In genomic region chr11:80555416-80555815, GRCm38 (mm10) we compare ENCODE assay signal across 32 mouse cellular contexts.
A peak's percentile ranks its signal among the peaks of the same experiment; 100 is the strongest.
DNase-seq lines count a peak whose midpoint lies in the region; ATAC-seq and TF ChIP-seq lines count a peak whose summit lies in the region.
"Had no signal": no experiment of that assay in that cellular context is flagged by ENCODE, and none has a peak within 500 bp of the region (broad histone marks: within the 10 kb centered on the region; RNA-seq: fewer than 3 reads in every experiment).

No protein-coding gene starts in this region.

- no peak overlapping the region for H3K27ac ChIP-seq in lung, postnatal 0 days (ENCODE audit: low read length)
- H3K27ac ChIP-seq: embryonic facial prominence, embryonic 12.5 days; heart, adult 2 months; heart, embryonic 13.5 days; hindbrain, embryonic 14.5 days; limb, embryonic 12.5 days; liver, embryonic 15.5 days had no signal

- no peaks in the 10 kb centered on the region for H3K4me1 ChIP-seq in lung, postnatal 0 days (ENCODE audit: insufficient read depth, low read depth, low read length)
- H3K4me1 ChIP-seq: heart, embryonic 13.5 days; liver, embryonic 15.5 days had no signal

- H3K9me3 ChIP-seq in lung, postnatal 0 days (ENCODE audit: low read length) = no peaks in the 10 kb centered on the region
- H3K9me3 ChIP-seq: embryonic facial prominence, embryonic 12.5 days; heart, embryonic 13.5 days; limb, embryonic 12.5 days; liver, embryonic 15.5 days had no signal

- no peaks in the 10 kb centered on the region for H3K36me3 ChIP-seq in lung, postnatal 0 days (ENCODE audit: insufficient read depth, low read length)
- H3K36me3 ChIP-seq: embryonic facial prominence, embryonic 12.5 days; heart, embryonic 13.5 days; limb, embryonic 12.5 days; liver, embryonic 15.5 days had no signal

- no peak for TF ChIP-seq CTCF in lung, postnatal 0 days (IDR thresholded peaks at IDR 0.05)

- 97% methylated on average over 5 of the region's 5 CpGs for WGBS in lung, postnatal 0 days

- no peak for TF ChIP-seq EP300 in lung, postnatal 0 days (IDR thresholded peaks at IDR 0.05)

- no peaks in the 10 kb centered on the region for H3K27me3 ChIP-seq in lung, postnatal 0 days (replicated peaks; ENCODE audit: insufficient read depth, low read length)
- H3K27me3 ChIP-seq: CH12.LX; embryonic facial prominence, embryonic 12.5 days; heart, embryonic 13.5 days; limb, embryonic 12.5 days; liver, embryonic 15.5 days; Patski had no signal

- peak; percentile 94 for ATAC-seq in frontal cortex, adult (ENCODE audit: low TSS enrichment)
- no peak for ATAC-seq in lung, postnatal 0 days
- ATAC-seq: forebrain, embryonic 14.5 days; intestine, postnatal 0 days; midbrain, embryonic 16.5 days; Patski had no signal

- intact Hi-C loops in left cerebral cortex, postnatal 25 days (cut with DNase I) = no loop called here

- H3K4me2 ChIP-seq in lung, postnatal 0 days (replicated peaks; ENCODE audit: low read depth, low read length) = no peak overlapping the region
- H3K4me2 ChIP-seq: embryonic facial prominence, embryonic 12.5 days; heart, embryonic 13.5 days; hindbrain, embryonic 14.5 days; limb, embryonic 12.5 days; liver, embryonic 15.5 days; lung, embryonic 14.5 days; midbrain, embryonic 11.5 days had no signal

- H3K9ac ChIP-seq in lung, postnatal 0 days (replicated peaks; ENCODE audit: low read depth) = no peak overlapping the region
- H3K9ac ChIP-seq: embryonic facial prominence, embryonic 12.5 days; heart, embryonic 13.5 days; hindbrain, embryonic 14.5 days; limb, embryonic 12.5 days; liver, embryonic 15.5 days; lung, embryonic 14.5 days had no signal

- DNase-seq in frontal cortex, postnatal 25 days (ENCODE audit: low spot score in 2 of 2) = no peak
- peak; percentile 43 to 55 for DNase-seq in left cerebral cortex, adult 18-20 months (ENCODE audit: low spot score in 2 of 2)
- DNase-seq in left cerebral cortex, adult 11 months (ENCODE audit: low spot score) = no peak
- peak; percentile 31 to 89 for DNase-seq in left cerebral cortex, postnatal 25 days (ENCODE audit: low spot score in 2 of 2)
- DNase-seq in right cerebral cortex, postnatal 25 days = peak; percentile 52
- no peak for DNase-seq in spleen, postnatal 14 days (ENCODE audit: low spot score in 2 of 2)
- DNase-seq in lung, postnatal 0 days (ENCODE audit: low spot score) = no peak
- DNase-seq: adrenal gland, postnatal 14 days; cerebellum, adult 11-12 months; cerebellum, adult 9-11 months; embryo, embryonic 11 days; gastrocnemius, postnatal 25 days; heart, adult 2 months; heart, postnatal 10 days; kidney, postnatal 14 days; layer of hippocampus, postnatal 36 days; lung, embryonic 14.5 days; lung, postnatal 36 days; thymus, adult 2 months; thymus, postnatal 36 days had no signal

- H3K4me3 ChIP-seq in lung, postnatal 0 days (ENCODE audit: low read depth, low read length) = no peak overlapping the region
- H3K4me3 ChIP-seq: embryonic facial prominence, embryonic 12.5 days; heart, adult 2 months; heart, embryonic 13.5 days; limb, embryonic 12.5 days; liver, embryonic 15.5 days had no signal

Comparison
In these comparisons a context has a peak if more than half of its experiments do, and no peak if none do; other contexts are left out.
1. DNase-seq: peak in left cerebral cortex, adult 18-20 months (2 of 2), left cerebral cortex, postnatal 25 days (2 of 2) and right cerebral cortex, postnatal 25 days (single experiment); none in frontal cortex, postnatal 25 days (0 of 2), left cerebral cortex, adult 11 months (single experiment), spleen, postnatal 14 days (0 of 2) and lung, postnatal 0 days (single experiment).